Comparison of ENCODE assay signal across 8 mouse cellular contexts in the genomic region with DNA sequence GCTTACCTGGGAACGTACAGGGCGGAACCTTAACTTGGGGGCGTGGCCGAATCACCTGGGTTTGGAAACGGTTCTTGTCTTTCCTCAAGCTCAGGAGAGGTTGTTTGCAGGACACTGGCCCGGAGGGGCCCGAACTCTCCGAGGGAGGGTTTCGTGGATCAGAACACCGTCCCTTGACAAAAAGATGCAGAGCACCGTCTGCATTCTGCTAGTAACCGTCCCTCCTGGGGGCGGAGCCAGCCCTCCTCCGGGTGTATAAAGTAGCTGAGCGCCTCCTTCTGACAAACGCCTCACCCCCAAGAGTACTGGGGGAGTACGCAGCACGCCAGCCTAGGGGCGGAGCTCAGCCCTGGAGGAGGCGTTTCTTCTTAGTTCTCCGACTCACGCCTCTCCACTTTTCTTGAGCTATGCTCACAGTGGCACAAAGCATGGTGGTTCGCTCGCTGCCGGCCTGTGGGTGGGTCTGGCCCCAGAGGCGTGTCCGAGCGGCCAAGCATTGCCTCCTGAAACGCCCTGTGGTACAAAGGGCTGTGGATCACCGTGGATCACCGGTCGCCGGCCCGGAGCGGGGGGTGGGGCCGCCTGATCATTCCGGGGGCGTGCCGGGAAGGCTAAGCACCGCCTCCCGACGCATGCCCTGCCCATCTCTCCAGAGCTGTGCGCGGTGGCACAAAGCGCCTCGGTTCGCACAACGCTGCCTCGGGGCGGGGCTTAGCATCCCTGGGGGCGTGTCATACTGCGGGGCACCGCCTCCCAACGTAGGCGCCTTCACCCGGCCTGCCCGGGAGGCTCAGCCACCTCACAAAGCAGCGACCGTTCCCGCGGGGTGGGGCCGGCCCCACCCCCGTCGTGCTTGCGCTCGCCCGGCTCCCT. TPM values are rescaled to one million over a fixed set of nuclear protein-coding genes. Genes with fewer than 3 reads are reported as not detected.
A peak's percentile ranks its signal among the peaks of the same experiment; 100 is the strongest.
DNase-seq lines count a peak whose midpoint lies in the region; ATAC-seq and TF ChIP-seq lines count a peak whose summit lies in the region.

No protein-coding gene starts in this region.

- H3K79me2 ChIP-seq in heart, adult 2 months (replicated peaks; ENCODE audit: control insufficient read depth, insufficient read depth, low read length), result no peaks in the 10 kb centered on the region

- intact Hi-C loops in heart, adult 2 months (cut with DNase I), result loop anchor here (2.0 kb wide), 1 partner anchor 33 kb away; no protein-coding TSS in a partner anchor

- TF ChIP-seq CTCF in heart, adult 2 months (IDR thresholded peaks at IDR 0.05), result peak; percentile 20; the same call in 1 of the 2 replicates

- peak overlapping the region; percentile 88 for H3K4me3 ChIP-seq in embryonic facial prominence, embryonic 14.5 days (ENCODE audit: low read depth, low read length)
- peak overlapping the region; percentile 76 for H3K4me3 ChIP-seq in heart, adult 2 months
- H3K4me3 ChIP-seq in limb, embryonic 13.5 days, result peak overlapping the region; percentile 85
- H3K4me3 ChIP-seq in midbrain, embryonic 16.5 days (ENCODE audit: low read depth, low read length), result peak overlapping the region; percentile 46

- H3K27me3 ChIP-seq in embryonic facial prominence, embryonic 14.5 days (replicated peaks; ENCODE audit: control insufficient read depth, insufficient read depth, low read length), result no peaks in the 10 kb centered on the region
- no peaks in the 10 kb centered on the region for H3K27me3 ChIP-seq in heart, adult 2 months (ENCODE audit: control insufficient read depth, insufficient read depth, low read length)
- H3K27me3 ChIP-seq in limb, embryonic 13.5 days, result no peaks in the 10 kb centered on the region
- no peaks in the 10 kb centered on the region for H3K27me3 ChIP-seq in midbrain, embryonic 16.5 days (ENCODE audit: control insufficient read depth, insufficient read depth, low read depth, low read length)

- peak; percentile 56; the same call in 1 of the 2 replicates for TF ChIP-seq POLR2A in heart, adult 2 months (IDR thresholded peaks at IDR 0.05; ENCODE audit: insufficient read depth, low read depth, low read length)

- H3K4me1 ChIP-seq in embryonic facial prominence, embryonic 14.5 days (ENCODE audit: control insufficient read depth, insufficient read depth, low read length), result peaks cover 19% of the 10 kb centered on the region
- peaks cover 3% of the 10 kb centered on the region for H3K4me1 ChIP-seq in heart, adult 2 months (ENCODE audit: control insufficient read depth, insufficient read depth, low read length)
- peaks cover 24% of the 10 kb centered on the region for H3K4me1 ChIP-seq in limb, embryonic 13.5 days
- H3K4me1 ChIP-seq in midbrain, embryonic 16.5 days (ENCODE audit: control insufficient read depth, insufficient read depth, low read length), result peaks cover 16% of the 10 kb centered on the region

- TF ChIP-seq EP300 in heart, adult 2 months (IDR thresholded peaks at IDR 0.05; ENCODE audit: insufficient read depth, low read depth, low read length), result no peak

- DNase-seq in 3T3-L1 (ENCODE audit: low read depth, low spot score), result peak; percentile 98
- peak; percentile 99 to 100 for DNase-seq in adrenal gland, postnatal 4 days (ENCODE audit: low spot score in 2 of 2)
- DNase-seq in embryonic facial prominence, embryonic 14.5 days (ENCODE audit: low spot score), result peak; percentile 99
- DNase-seq in heart, adult 2 months, result peak; percentile 100
- peak; percentile 99 to 100 for DNase-seq in kidney, adult 8-10 months
- peak; percentile 100 for DNase-seq in spleen, postnatal 10 days (ENCODE audit: low spot score in 2 of 2)

- H3K9ac ChIP-seq in embryonic facial prominence, embryonic 14.5 days (ENCODE audit: low read depth, low read length), result peak overlapping the region; percentile 64
- H3K9ac ChIP-seq in heart, adult 2 months (ENCODE audit: low read depth, low read length), result peak overlapping the region; percentile 64
- peak overlapping the region; percentile 55 for H3K9ac ChIP-seq in limb, embryonic 13.5 days
- peak overlapping the region; percentile 93 for H3K9ac ChIP-seq in midbrain, embryonic 16.5 days (ENCODE audit: low read depth, low read length)

- ATAC-seq in embryonic facial prominence, embryonic 14.5 days (ENCODE audit: low read depth), result peak; percentile 94
- ATAC-seq in limb, embryonic 13.5 days (ENCODE audit: low FRiP score, low read depth), result peak; percentile 95
- ATAC-seq in midbrain, embryonic 16.5 days, result peak; percentile 94

- WGBS in embryonic facial prominence, embryonic 14.5 days, result under 1% methylated on average over 39 of the region's 67 CpGs
- WGBS in heart, adult 2 months, result under 1% methylated on average over 67 of the region's 67 CpGs
- WGBS in limb, embryonic 13.5 days, result under 1% methylated on average over 67 of the region's 67 CpGs
- WGBS in midbrain, embryonic 16.5 days, result under 1% methylated on average over 66 of the region's 67 CpGs

- H3K9me3 ChIP-seq in embryonic facial prominence, embryonic 14.5 days (ENCODE audit: control insufficient read depth, low read length), result no peaks in the 10 kb centered on the region
- no peaks in the 10 kb centered on the region for H3K9me3 ChIP-seq in limb, embryonic 13.5 days
- H3K9me3 ChIP-seq in midbrain, embryonic 16.5 days (replicated peaks; ENCODE audit: control insufficient read depth, low read length, poor library complexity, severe bottlenecking), result no peaks in the 10 kb centered on the region

- H3K36me3 ChIP-seq in embryonic facial prominence, embryonic 14.5 days (ENCODE audit: control insufficient read depth, insufficient read depth, low read length), result peaks cover 14% of the 10 kb centered on the region
- H3K36me3 ChIP-seq in heart, adult 2 months (ENCODE audit: control insufficient read depth, insufficient read depth, low read length), result no peaks in the 10 kb centered on the region; the same call in 1 of the 2 replicates
- H3K36me3 ChIP-seq in limb, embryonic 13.5 days, result peaks cover 14% of the 10 kb centered on the region
- H3K36me3 ChIP-seq in midbrain, embryonic 16.5 days (ENCODE audit: control insufficient read depth, insufficient read depth, low read length), result peaks cover 5% of the 10 kb centered on the region

- peak overlapping the region; percentile 77 for H3K4me2 ChIP-seq in embryonic facial prominence, embryonic 14.5 days (ENCODE audit: low read depth, low read length)
- H3K4me2 ChIP-seq in limb, embryonic 13.5 days (replicated peaks), result peak overlapping the region; percentile 75
- peak overlapping the region; percentile 67 for H3K4me2 ChIP-seq in midbrain, embryonic 16.5 days (ENCODE audit: low read length)

- H3K27ac ChIP-seq in embryonic facial prominence, embryonic 14.5 days (replicated peaks; ENCODE audit: low read depth, low read length), result peak overlapping the region; percentile 99
- H3K27ac ChIP-seq in heart, adult 2 months, result peak overlapping the region; percentile 62
- peak overlapping the region; percentile 100 for H3K27ac ChIP-seq in limb, embryonic 13.5 days
- H3K27ac ChIP-seq in midbrain, embryonic 16.5 days (ENCODE audit: low read length), result peak overlapping the region; percentile 98

RNA-seq across cellular contexts. Expression of a gene that starts 0.5 kb away (rescaled TPM):
- total RNA-seq in adrenal gland, postnatal 4 days (2021), result 10 to 100 TPM; 71.4 to 83.9 TPM
- polyA plus RNA-seq in embryonic facial prominence, embryonic 14.5 days (2014; fragmentation: Nextera tagmentation; extraction: Ambion mirVana), result 55.7 and 57.1 TPM in 2 replicates
- 10 to 100 TPM; 61.5 to 66.5 TPM for total RNA-seq in heart, adult 2 months (2021)
- polyA plus RNA-seq in heart, adult 2 months (2012; rRNA removed), result 65.4 and 77.6 TPM in 2 replicates
- polyA plus RNA-seq in limb, embryonic 13.5 days (2015; fragmentation: Nextera tagmentation; extraction: Ambion mirVana), result 55.2 and 56.0 TPM in 2 replicates
- 22.5 and 27.4 TPM in 2 replicates for polyA plus RNA-seq in midbrain, embryonic 16.5 days (2015; fragmentation: Nextera tagmentation; extraction: Ambion mirVana)

RNA-seq across cellular contexts. Expression of a gene that starts 20.2 kb away (rescaled TPM):
- 1 to 10 TPM; 3.7 to 5.0 TPM for total RNA-seq in adrenal gland, postnatal 4 days (2021)
- polyA plus RNA-seq in embryonic facial prominence, embryonic 14.5 days (2014; fragmentation: Nextera tagmentation; extraction: Ambion mirVana), result 2.0 and 2.1 TPM in 2 replicates
- total RNA-seq in heart, adult 2 months (2021), result 1 to 10 TPM; 1.4 to 2.4 TPM
- 1.5 TPM in 2 replicates for polyA plus RNA-seq in heart, adult 2 months (2012; rRNA removed)
- polyA plus RNA-seq in limb, embryonic 13.5 days (2015; fragmentation: Nextera tagmentation; extraction: Ambion mirVana), result 5.2 and 5.5 TPM in 2 replicates
- 1.8 TPM in 2 replicates for polyA plus RNA-seq in midbrain, embryonic 16.5 days (2015; fragmentation: Nextera tagmentation; extraction: Ambion mirVana)

RNA-seq across cellular contexts. Expression of a gene that starts 36.1 kb away (rescaled TPM):
- 10 to 100 TPM; 37.3 to 37.8 TPM for total RNA-seq in adrenal gland, postnatal 4 days (2021)
- polyA plus RNA-seq in embryonic facial prominence, embryonic 14.5 days (2014; fragmentation: Nextera tagmentation; extraction: Ambion mirVana), result 103 and 115 TPM in 2 replicates
- 10 to 100 TPM; 40.9 to 47.2 TPM for total RNA-seq in heart, adult 2 months (2021)
- 48.1 and 58.9 TPM in 2 replicates for polyA plus RNA-seq in heart, adult 2 months (2012; rRNA removed)
- 135 and 138 TPM in 2 replicates for polyA plus RNA-seq in limb, embryonic 13.5 days (2015; fragmentation: Nextera tagmentation; extraction: Ambion mirVana)
- 54.5 and 55.2 TPM in 2 replicates for polyA plus RNA-seq in midbrain, embryonic 16.5 days (2015; fragmentation: Nextera tagmentation; extraction: Ambion mirVana)

RNA-seq across cellular contexts. Expression of a gene that starts 46.4 kb away (rescaled TPM):
- 10 to 100 TPM; 55.6 to 57.3 TPM for total RNA-seq in adrenal gland, postnatal 4 days (2021)
- 41.5 and 42.3 TPM in 2 replicates for polyA plus RNA-seq in embryonic facial prominence, embryonic 14.5 days (2014; fragmentation: Nextera tagmentation; extraction: Ambion mirVana)
- 10 to 100 TPM; 55.2 to 63.8 TPM for total RNA-seq in heart, adult 2 months (2021)
- polyA plus RNA-seq in heart, adult 2 months (2012; rRNA removed), result 35.2 and 58.6 TPM in 2 replicates
- 30.3 and 30.4 TPM in 2 replicates for polyA plus RNA-seq in limb, embryonic 13.5 days (2015; fragmentation: Nextera tagmentation; extraction: Ambion mirVana)
- 58.6 and 59.0 TPM in 2 replicates for polyA plus RNA-seq in midbrain, embryonic 16.5 days (2015; fragmentation: Nextera tagmentation; extraction: Ambion mirVana)

RNA-seq across cellular contexts. Expression of a gene that starts 46.5 kb away (rescaled TPM):
- 10 to 100 TPM; 27.2 to 28.4 TPM for total RNA-seq in adrenal gland, postnatal 4 days (2021)
- 16.0 and 18.2 TPM in 2 replicates for polyA plus RNA-seq in embryonic facial prominence, embryonic 14.5 days (2014; fragmentation: Nextera tagmentation; extraction: Ambion mirVana)
- total RNA-seq in heart, adult 2 months (2021), result 1 to 10 TPM; 6.4 to 8.0 TPM
- 11.2 and 12.5 TPM in 2 replicates for polyA plus RNA-seq in heart, adult 2 months (2012; rRNA removed)
- polyA plus RNA-seq in limb, embryonic 13.5 days (2015; fragmentation: Nextera tagmentation; extraction: Ambion mirVana), result 23.9 and 27.5 TPM in 2 replicates
- polyA plus RNA-seq in midbrain, embryonic 16.5 days (2015; fragmentation: Nextera tagmentation; extraction: Ambion mirVana), result 24.9 and 26.9 TPM in 2 replicates

Comparison
In these comparisons a context has a peak if more than half of its experiments do, and no peak if none do; other contexts are left out.
1. Peak in every context shown above with its lines: DNase-seq, ATAC-seq, H3K4me3 ChIP-seq and H3K27ac ChIP-seq.